26 mouse cellular contexts compared by ENCODE assay signal in genomic region chr14:10545916-10546315, GRCm38 (mm10).
DNase-seq lines count a peak whose midpoint lies in the region; ATAC-seq lines count a peak whose summit lies in the region.
"Had no signal": no experiment of that assay in that cellular context is flagged by ENCODE, and none has a peak within 500 bp of the region (broad histone marks: within the 10 kb centered on the region; RNA-seq: fewer than 3 reads in every experiment).

No protein-coding gene starts in this region.

- H3K4me2 ChIP-seq in forebrain, embryonic 14.5 days (ENCODE audit: low read length): no peak overlapping the region
- H3K4me2 ChIP-seq in forebrain, embryonic 13.5 days: no peak overlapping the region
- no peak overlapping the region for H3K4me2 ChIP-seq in kidney, embryonic 15.5 days
- H3K4me2 ChIP-seq: embryonic facial prominence, embryonic 12.5 days; heart, embryonic 15.5 days; midbrain, embryonic 15.5 days; stomach, embryonic 15.5 days had no signal

- no peak overlapping the region for H3K4me3 ChIP-seq in forebrain, embryonic 14.5 days (ENCODE audit: low read depth, low read length)
- H3K4me3 ChIP-seq in forebrain, embryonic 13.5 days: no peak overlapping the region
- H3K4me3 ChIP-seq in kidney, embryonic 15.5 days (replicated peaks): no peak overlapping the region
- H3K4me3 ChIP-seq: embryonic facial prominence, embryonic 12.5 days; heart, embryonic 15.5 days; megakaryocyte, embryonic 14.5 days; midbrain, embryonic 15.5 days; stomach, embryonic 15.5 days had no signal

- H3K27me3 ChIP-seq in forebrain, embryonic 14.5 days (replicated peaks; ENCODE audit: control insufficient read depth, insufficient read depth, low read length): no peaks in the 10 kb centered on the region
- no peaks in the 10 kb centered on the region for H3K27me3 ChIP-seq in forebrain, embryonic 13.5 days
- no peaks in the 10 kb centered on the region for H3K27me3 ChIP-seq in kidney, embryonic 15.5 days
- H3K27me3 ChIP-seq: embryonic facial prominence, embryonic 12.5 days; heart, embryonic 15.5 days; megakaryocyte, embryonic 14.5 days; midbrain, embryonic 15.5 days; stomach, embryonic 15.5 days had no signal

- no peaks in the 10 kb centered on the region for H3K4me1 ChIP-seq in forebrain, embryonic 14.5 days (ENCODE audit: control insufficient read depth, insufficient read depth, low read length)
- no peaks in the 10 kb centered on the region for H3K4me1 ChIP-seq in forebrain, embryonic 13.5 days
- H3K4me1 ChIP-seq in kidney, embryonic 15.5 days: no peaks in the 10 kb centered on the region
- H3K4me1 ChIP-seq: embryonic facial prominence, embryonic 12.5 days; heart, embryonic 15.5 days; megakaryocyte, embryonic 14.5 days; midbrain, embryonic 15.5 days; stomach, embryonic 15.5 days had no signal

- no peaks in the 10 kb centered on the region for H3K36me3 ChIP-seq in forebrain, embryonic 14.5 days (ENCODE audit: control insufficient read depth, insufficient read depth, low read length)
- no peaks in the 10 kb centered on the region for H3K36me3 ChIP-seq in forebrain, embryonic 13.5 days (ENCODE audit: poor library complexity, severe bottlenecking)
- no peaks in the 10 kb centered on the region for H3K36me3 ChIP-seq in kidney, embryonic 15.5 days
- H3K36me3 ChIP-seq: embryonic facial prominence, embryonic 12.5 days; G1E; heart, embryonic 15.5 days; midbrain, embryonic 15.5 days; stomach, embryonic 15.5 days had no signal

- WGBS in forebrain, embryonic 14.5 days: 39% methylated on average over 3 of the region's 3 CpGs
- WGBS in forebrain, embryonic 13.5 days: 41% methylated on average over 3 of the region's 3 CpGs
- WGBS in kidney, embryonic 15.5 days: 38% methylated on average over 3 of the region's 3 CpGs

- no peak for ATAC-seq in forebrain, embryonic 14.5 days
- no peak for ATAC-seq in forebrain, embryonic 13.5 days
- no peak for ATAC-seq in kidney, embryonic 15.5 days (replicated peaks; ENCODE audit: low FRiP score)
- ATAC-seq in megakaryocyte progenitor cell, adult 5-6 weeks (replicated peaks; ENCODE audit: poor library complexity): peak; percentile 55
- ATAC-seq in CD4-positive, CD25-positive, alpha-beta regulatory T cell, adult 4 months: no peak
- ATAC-seq: forebrain, postnatal 0 days; intestine, embryonic 16.5 days; midbrain, embryonic 15.5 days had no signal

- H3K27ac ChIP-seq in forebrain, embryonic 14.5 days (ENCODE audit: low read depth, low read length): no peak overlapping the region
- H3K27ac ChIP-seq in forebrain, embryonic 13.5 days: no peak overlapping the region
- no peak overlapping the region for H3K27ac ChIP-seq in kidney, embryonic 15.5 days
- H3K27ac ChIP-seq: embryonic facial prominence, embryonic 12.5 days; heart, embryonic 15.5 days; liver, embryonic 14.5 days; midbrain, embryonic 15.5 days; stomach, embryonic 15.5 days had no signal

- DNase-seq in forebrain, embryonic 14.5 days (ENCODE audit: low spot score): peak; percentile 5
- peak; percentile 18 to 28 for DNase-seq in kidney, postnatal 4 days
- peak; percentile 25 for DNase-seq in brain, adult 2 months (ENCODE audit: low read depth, low spot score)
- no peak for DNase-seq in layer of hippocampus, postnatal 25 days (ENCODE audit: extremely low spot score in 1 of 2, low spot score in 1 of 2)
- DNase-seq: adrenal gland, adult 2 months; adrenal gland, postnatal 36 days; cerebellum, adult 8-10 months; cerebellum, postnatal 36 days; embryo, embryonic 11 days; forebrain, postnatal 0 days; kidney, adult 9 months; liver; lung, adult 2 months; thymus, postnatal 14 days had no signal

- no peaks in the 10 kb centered on the region for H3K9me3 ChIP-seq in forebrain, embryonic 14.5 days (replicated peaks; ENCODE audit: control insufficient read depth, low read length)
- no peaks in the 10 kb centered on the region for H3K9me3 ChIP-seq in forebrain, embryonic 13.5 days (replicated peaks)
- no peaks in the 10 kb centered on the region for H3K9me3 ChIP-seq in kidney, embryonic 15.5 days (replicated peaks)
- H3K9me3 ChIP-seq: embryonic facial prominence, embryonic 12.5 days; G1E; heart, embryonic 15.5 days; megakaryocyte, embryonic 14.5 days; midbrain, embryonic 15.5 days; stomach, embryonic 15.5 days had no signal

- no peak overlapping the region for H3K9ac ChIP-seq in forebrain, embryonic 14.5 days (ENCODE audit: low read length)
- H3K9ac ChIP-seq in forebrain, embryonic 13.5 days: no peak overlapping the region
- no peak overlapping the region for H3K9ac ChIP-seq in kidney, embryonic 15.5 days
- H3K9ac ChIP-seq: embryonic facial prominence, embryonic 12.5 days; forebrain, postnatal 0 days; heart, embryonic 15.5 days; liver, embryonic 14.5 days; midbrain, embryonic 15.5 days; stomach, embryonic 15.5 days had no signal

Comparison
In these comparisons a context has a peak if more than half of its experiments do, and no peak if none do; other contexts are left out.
1. DNase-seq: peak in forebrain, embryonic 14.5 days (single experiment), kidney, postnatal 4 days (2 of 2) and brain, adult 2 months (single experiment); none in layer of hippocampus, postnatal 25 days (0 of 2).